Mouse (Mus musculus) spleen, adult 2 months (tissue): Measurements from ENCODE around the gene Olfr577.

Experiments used
- CTCF ChIP-seq: fragments of 200-500 bp; IDR thresholded peaks from 2 replicates; pipeline ENCODE4 v1.5.1; 2011; ENCODE audit warnings: mild to moderate bottlenecking, inconsistent platforms; ENCODE audit not compliant: insufficient read depth, insufficient read length, insufficient replicate concordance; ENCODE audit errors: extremely low read depth
- POLR2A ChIP-seq: fragments of 200-500 bp; IDR thresholded peaks from 2 replicates; pipeline ENCODE4 v1.6.1; 2011; ENCODE audit warnings: low read depth, low read length, inconsistent platforms

DNA sequence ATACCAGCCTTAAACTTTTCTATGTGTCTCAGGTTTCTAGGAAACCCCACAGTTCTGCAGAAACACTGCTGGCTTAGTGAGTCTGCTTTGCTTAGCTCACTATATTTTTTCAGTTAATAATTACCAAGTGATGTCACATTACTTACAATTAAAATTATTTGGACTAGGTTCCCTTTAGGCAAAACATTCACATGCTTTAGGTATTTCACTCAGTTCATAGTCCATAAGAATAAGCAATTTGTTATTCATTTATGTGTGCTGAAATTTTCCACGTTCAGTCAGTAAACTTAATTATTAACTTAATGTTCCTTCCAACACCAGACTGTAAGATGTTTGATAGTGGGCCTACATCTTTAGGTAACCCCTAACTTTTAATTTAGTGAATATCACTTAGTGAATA is 25.0 kb downstream of the Olfr577 start:
- TF ChIP-seq CTCF (no peak), POLR2A (no peak)
